Mouse (Mus musculus): ENCODE data around the gene Gdpd2.

The Gdpd2 gene

GRCm38 (mm10) chrX:100777655-100778234 lies 48.1 kb downstream of the Gdpd2 start:
- no peak for DNase-seq (ENCODE audit: low spot score in 2 of 2)

DNA sequence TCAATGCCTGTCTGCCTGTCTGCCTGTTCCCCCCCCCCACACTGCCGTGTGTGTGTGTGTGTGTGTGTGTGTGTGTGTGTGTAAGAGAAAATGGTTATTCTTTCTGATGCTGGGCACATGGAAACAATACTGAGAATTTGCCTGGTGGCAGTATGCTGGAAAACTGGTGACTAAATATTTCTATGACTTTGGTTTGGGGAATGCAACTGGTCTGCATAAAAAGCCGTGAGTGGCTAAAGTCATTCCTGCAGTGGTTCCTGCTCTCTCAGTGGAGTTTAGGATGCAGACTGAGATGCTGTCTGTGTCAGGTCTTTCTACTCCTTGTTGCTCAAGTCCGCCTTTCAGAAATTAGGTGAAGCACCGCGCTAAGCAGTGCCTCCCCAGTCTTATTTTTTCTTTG lies 48.7 kb downstream of the Gdpd2 start:
- no peak for DNase-seq (ENCODE audit: low spot score in 2 of 2)

All from right cerebral cortex, adult 2 months (tissue).